Mouse (Mus musculus) bone marrow, adult 2 months (tissue): ENCODE results near the gene Dydc1.

Experiments used
- CTCF ChIP-seq: fragments of 200-500 bp; IDR thresholded peaks from 2 replicates; pipeline ENCODE4 v1.5.1; 2011; ENCODE audit warnings: low read length, control low read depth; ENCODE audit not compliant: control insufficient read depth, insufficient read depth
- POLR2A ChIP-seq: fragments of 200-500 bp; IDR thresholded peaks from 2 replicates; pipeline ENCODE4 v1.6.1; 2011; ENCODE audit warnings: low read depth, mild to moderate bottlenecking, control low read depth, low read length, borderline replicate concordance; ENCODE audit not compliant: control insufficient read depth

DNA sequence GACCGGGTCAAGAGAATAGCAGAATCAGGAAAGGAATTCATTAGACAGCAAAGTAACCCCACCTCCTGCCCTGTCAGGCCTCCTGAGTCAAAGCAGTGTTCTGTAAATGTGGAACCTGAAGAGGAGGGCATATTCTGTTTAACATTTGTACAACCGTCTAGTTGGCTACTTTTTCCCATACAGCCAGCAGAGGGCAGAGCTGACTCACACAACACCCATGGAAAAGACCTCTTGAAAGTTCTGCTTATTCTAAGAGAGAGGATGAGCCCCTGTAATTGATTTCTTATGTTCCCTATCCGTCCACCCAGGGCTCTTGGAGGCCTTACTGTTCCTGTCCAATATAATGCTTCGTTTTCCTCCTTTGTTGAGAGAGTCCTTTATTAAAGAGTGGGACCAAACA lies 55.3 kb downstream of the Dydc1 start:
- no peak for TF ChIP-seq CTCF
- no peak for TF ChIP-seq POLR2A
